Mouse (Mus musculus) megakaryocyte, embryonic 14.5 days (primary cell): ENCODE results near the gene Hnf1a.

Experiments used
- FLI1 ChIP-seq: IDR thresholded peaks from 2 replicates; pipeline ENCODE4 v1.6.1; 2012; ENCODE audit warnings: low read length, inconsistent platforms, mixed read lengths
- GATA1 ChIP-seq: IDR thresholded peaks from 3 replicates; pipeline ENCODE4 v1.6.1; 2012; ENCODE audit warnings: mixed read lengths, low read length, inconsistent platforms, borderline replicate concordance

DNA sequence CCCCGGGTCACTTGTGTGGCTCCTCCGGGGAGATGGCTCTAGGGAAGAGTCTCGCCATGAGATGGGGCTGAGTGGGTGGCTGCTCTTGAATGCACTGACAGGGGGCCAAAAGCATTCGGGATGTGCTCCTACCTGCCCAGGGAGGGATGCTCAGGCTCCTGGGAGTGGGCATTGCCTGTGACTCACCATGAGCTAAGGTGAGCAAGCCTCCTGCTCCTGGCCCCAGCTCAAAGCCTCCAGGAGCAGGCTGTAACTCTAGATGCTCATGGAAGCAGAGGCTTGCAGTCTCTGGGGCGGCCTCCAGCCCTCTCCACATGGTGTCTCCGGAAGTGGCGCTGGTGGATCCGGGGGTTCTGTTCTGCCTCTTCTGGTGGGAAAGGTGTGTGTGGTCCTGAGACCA lies 30.6 kb upstream of the Hnf1a start:
- TF ChIP-seq FLI1 (no peak), GATA1 (no peak)
